Mouse (Mus musculus): Measurements from ENCODE around the gene Ccdc136. TPM values are rescaled to one million over a fixed set of nuclear protein-coding genes. Genes with fewer than 3 reads are reported as not detected.
A peak's percentile ranks its signal among the peaks of the same experiment; 100 is the strongest.
"Not testable (repeated sequence)": the region's sequence is repeated elsewhere in the genome, so short reads cannot be mapped to it uniquely, and the experiment has no call there.

Gene Ccdc136
- polyA plus RNA-seq, 1 experiment from 2014 or later: 12.4 TPM

GRCm38 (mm10) chr6:29365277-29365676 is 30.8 kb upstream of the Ccdc136 start:
- H3K9ac ChIP-seq: no peak overlapping the region
- no peaks in the 10 kb centered on the region for H3K4me1 ChIP-seq
- no peaks in the 10 kb centered on the region for H3K9me3 ChIP-seq
- WGBS: 86% methylated on average over 1 of the region's 1 CpGs
- no peak overlapping the region for H3K27ac ChIP-seq
- peaks cover 20% of the 10 kb centered on the region for H3K36me3 ChIP-seq
- H3K4me3 ChIP-seq (replicated peaks): no peak overlapping the region
- H3K27me3 ChIP-seq (replicated peaks): no peaks in the 10 kb centered on the region
- no peak for ATAC-seq (ENCODE audit: insufficient read depth, low FRiP score, low read depth)
- H3K4me2 ChIP-seq: no peak overlapping the region

- Histone ChIP-seq H3K36me3 (peaks cover 29% of the 10 kb centered on the region), H3K27me3 (replicated peaks) (no peaks in the 10 kb centered on the region), H3K9ac (no peak overlapping the region), H3K27ac (no peak overlapping the region), H3K4me1 (no peaks in the 10 kb centered on the region), H3K4me3 (replicated peaks) (no peak overlapping the region), H3K4me2 (no peak overlapping the region), H3K9me3 (no peaks in the 10 kb centered on the region)
- 91% methylated on average over 4 of the region's 4 CpGs for WGBS
- no peak for ATAC-seq (ENCODE audit: insufficient read depth, low FRiP score, low read depth)
Measured at GRCm38 (mm10) chr6:29377386-29377785, 18.7 kb upstream of the Ccdc136 start.

GRCm38 (mm10) chr6:29378678-29379077 is 17.4 kb upstream of the Ccdc136 start:
- Histone ChIP-seq H3K4me1 (no peaks in the 10 kb centered on the region), H3K4me2 (no peak overlapping the region), H3K4me3 (replicated peaks) (no peak overlapping the region), H3K27me3 (replicated peaks) (no peaks in the 10 kb centered on the region), H3K9ac (no peak overlapping the region), H3K9me3 (no peaks in the 10 kb centered on the region), H3K27ac (no peak overlapping the region), H3K36me3 (peaks cover 21% of the 10 kb centered on the region)
- no peak for ATAC-seq (ENCODE audit: insufficient read depth, low FRiP score, low read depth)
- 92% methylated on average over 10 of the region's 10 CpGs for WGBS

- Histone ChIP-seq H3K27me3 (replicated peaks) (no peaks in the 10 kb centered on the region), H3K4me3 (replicated peaks) (no peak overlapping the region), H3K36me3 (peaks cover 12% of the 10 kb centered on the region), H3K27ac (no peak overlapping the region), H3K4me1 (no peaks in the 10 kb centered on the region), H3K4me2 (no peak overlapping the region), H3K9ac (no peak overlapping the region), H3K9me3 (no peaks in the 10 kb centered on the region)
- no peak for ATAC-seq (ENCODE audit: insufficient read depth, low FRiP score, low read depth)
- WGBS: 91% methylated on average over 6 of the region's 6 CpGs
Measured at GRCm38 (mm10) chr6:29379954-29380353, 16.2 kb upstream of the Ccdc136 start.

GRCm38 (mm10) chr6:29382442-29382841 is 13.7 kb upstream of the Ccdc136 start:
- no peak overlapping the region for H3K4me3 ChIP-seq (replicated peaks)
- WGBS: 51% methylated on average over 2 of the region's 2 CpGs
- no peak overlapping the region for H3K4me2 ChIP-seq
- ATAC-seq (ENCODE audit: insufficient read depth, low FRiP score, low read depth): no peak
- no peak overlapping the region for H3K9ac ChIP-seq
- no peaks in the 10 kb centered on the region for H3K4me1 ChIP-seq
- H3K36me3 ChIP-seq: no peaks in the 10 kb centered on the region
- no peak overlapping the region for H3K27ac ChIP-seq
- H3K9me3 ChIP-seq: no peaks in the 10 kb centered on the region
- H3K27me3 ChIP-seq (replicated peaks): no peaks in the 10 kb centered on the region

- no peaks in the 10 kb centered on the region for H3K9me3 ChIP-seq
- ATAC-seq (ENCODE audit: insufficient read depth, low FRiP score, low read depth): peak; percentile 67; the same call in 1 of the 2 replicates
- 4% methylated on average over 12 of the region's 12 CpGs for WGBS
Measured at GRCm38 (mm10) chr6:29388052-29388518, 8.0 kb upstream of the Ccdc136 start, which contains the start of gene Opn1sw. Gene Opn1sw, minus strand, starts transcription at chr6:29388468.

GRCm38 (mm10) chr6:29388606-29389080 is 7.5 kb upstream of the Ccdc136 start:
- Histone ChIP-seq H3K4me3 (replicated peaks) (peak overlapping the region; percentile 42), H3K36me3 (no peaks in the 10 kb centered on the region), H3K4me2 (peak overlapping the region; percentile 58), H3K9me3 (no peaks in the 10 kb centered on the region), H3K9ac (no peak overlapping the region), H3K27ac (peak overlapping the region; percentile 80), H3K27me3 (replicated peaks) (no peaks in the 10 kb centered on the region), H3K4me1 (peaks cover 7% of the 10 kb centered on the region; the same call in 1 of the 2 replicates)
- ATAC-seq (ENCODE audit: insufficient read depth, low FRiP score, low read depth): peak; percentile 88
- 14% methylated on average over 11 of the region's 11 CpGs for WGBS

More at GRCm38 (mm10) chr6:29388052-29388518, 8.0 kb upstream of the Ccdc136 start, which contains the start of gene Opn1sw:
- Histone ChIP-seq H3K9ac (no peak within 1 kb of the TSS), H3K27ac (peak within 1 kb of the TSS; percentile 80), H3K4me3 (replicated peaks) (peak within 1 kb of the TSS; percentile 42), H3K4me1 (peaks cover 7% of the 10 kb centered on the region; the same call in 1 of the 2 replicates), H3K36me3 (no peaks in the 10 kb centered on the region), H3K4me2 (peak within 1 kb of the TSS; percentile 58), H3K27me3 (replicated peaks) (no peaks in the 10 kb centered on the region)

GRCm38 (mm10) chr6:29389425-29389824 is 6.7 kb upstream of the Ccdc136 start:
- Histone ChIP-seq H3K4me3 (replicated peaks) (no peak overlapping the region), H3K4me2 (no peak overlapping the region), H3K27me3 (replicated peaks) (no peaks in the 10 kb centered on the region), H3K9me3 (no peaks in the 10 kb centered on the region), H3K4me1 (peaks cover 7% of the 10 kb centered on the region; the same call in 1 of the 2 replicates), H3K27ac (no peak overlapping the region), H3K36me3 (no peaks in the 10 kb centered on the region), H3K9ac (no peak overlapping the region)
- no peak for ATAC-seq (ENCODE audit: insufficient read depth, low FRiP score, low read depth)
- 55% methylated on average over 9 of the region's 9 CpGs for WGBS

GRCm38 (mm10) chr6:29390500-29390899 is 5.6 kb upstream of the Ccdc136 start:
- not testable (repeated sequence) for H3K4me3 ChIP-seq (replicated peaks); H3K9ac ChIP-seq; H3K27me3 ChIP-seq (replicated peaks); H3K4me2 ChIP-seq; H3K36me3 ChIP-seq; H3K27ac ChIP-seq; ATAC-seq (ENCODE audit: insufficient read depth, low FRiP score, low read depth); H3K4me1 ChIP-seq; H3K9me3 ChIP-seq
- 74% methylated on average over 1 of the region's 1 CpGs for WGBS

GRCm38 (mm10) chr6:29391241-29391640 is 4.9 kb upstream of the Ccdc136 start:
- WGBS: 66% methylated on average over 8 of the region's 8 CpGs
- not testable (repeated sequence) for ATAC-seq (ENCODE audit: insufficient read depth, low FRiP score, low read depth); H3K27ac ChIP-seq

GRCm38 (mm10) chr6:29391802-29392201 is 4.3 kb upstream of the Ccdc136 start:
- Histone ChIP-seq H3K9ac (no peak overlapping the region), H3K9me3 (no peaks in the 10 kb centered on the region), H3K4me2 (no peak overlapping the region), H3K4me3 (replicated peaks) (no peak overlapping the region), H3K27me3 (replicated peaks) (0 out of 2 replicates have a peak, but pooled peaks cover 11% of the 10 kb centered on the region), H3K36me3 (no peaks in the 10 kb centered on the region), H3K27ac (no peak overlapping the region), H3K4me1 (peaks cover 12% of the 10 kb centered on the region; the same call in 1 of the 2 replicates)
- WGBS: 64% methylated on average over 4 of the region's 4 CpGs
- ATAC-seq (ENCODE audit: insufficient read depth, low FRiP score, low read depth): no peak

More at GRCm38 (mm10) chr6:29391241-29391640, 4.9 kb upstream of the Ccdc136 start:
- H3K9me3 ChIP-seq; H3K4me2 ChIP-seq; H3K4me3 ChIP-seq (replicated peaks); H3K9ac ChIP-seq; H3K36me3 ChIP-seq: not testable (repeated sequence)
- H3K27me3 ChIP-seq (replicated peaks): 0 out of 2 replicates have a peak, but pooled peaks cover 11% of the 10 kb centered on the region
- peaks cover 12% of the 10 kb centered on the region; the same call in 1 of the 2 replicates for H3K4me1 ChIP-seq

- H3K27me3 ChIP-seq (replicated peaks): 0 out of 2 replicates have a peak, but pooled peaks cover 11% of the 10 kb centered on the region
- 64% methylated on average over 1 of the region's 1 CpGs for WGBS
- H3K4me1 ChIP-seq: peaks cover 10% of the 10 kb centered on the region
- no peaks in the 10 kb centered on the region for H3K9me3 ChIP-seq
- H3K4me3 ChIP-seq (replicated peaks): no peak overlapping the region
- no peaks in the 10 kb centered on the region for H3K36me3 ChIP-seq
- no peak overlapping the region for H3K4me2 ChIP-seq
- no peak overlapping the region for H3K9ac ChIP-seq
- ATAC-seq (ENCODE audit: insufficient read depth, low FRiP score, low read depth): no peak
- H3K27ac ChIP-seq: no peak overlapping the region
Measured at GRCm38 (mm10) chr6:29394286-29394685, 1.8 kb upstream of the Ccdc136 start.

All from stomach, embryonic 15.5 days (tissue).